Comparison of ENCODE assay signal across 8 mouse cellular contexts in the genomic region with DNA sequence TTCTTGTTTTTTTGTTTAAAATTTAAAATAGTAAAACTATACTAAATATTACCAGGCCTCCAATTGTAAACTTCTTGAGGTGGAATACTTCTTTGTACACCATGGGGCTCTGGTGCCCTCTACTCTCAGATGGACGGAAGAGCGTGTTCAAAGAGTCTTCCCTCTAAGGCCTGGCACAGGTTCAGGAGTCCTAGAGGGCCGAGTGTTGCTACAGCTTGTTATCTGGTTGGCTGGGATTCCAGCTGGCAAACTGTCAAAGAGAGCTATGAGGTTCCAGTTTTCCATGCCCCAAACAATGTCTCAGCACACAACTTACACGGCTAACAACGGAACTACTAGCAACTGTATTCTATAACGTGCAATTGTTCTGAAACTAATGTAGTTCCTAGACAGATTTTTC. TPM values are rescaled to one million over a fixed set of nuclear protein-coding genes. Genes with fewer than 3 reads are reported as not detected.
A peak's percentile ranks its signal among the peaks of the same experiment; 100 is the strongest.
DNase-seq lines count a peak whose midpoint lies in the region.

No protein-coding gene starts in this region.

- intact Hi-C loops in heart, postnatal 25 days (cut with DNase I) = loop anchor here (10.0 kb wide), 1 partner anchor 201 kb away; a partner anchor contains a TSS

- DNase-seq in layer of hippocampus, adult 11-12 months (ENCODE audit: low spot score) = peak; percentile 20
- DNase-seq in layer of hippocampus, adult 9-11 months = no peak
- peak; percentile 54 for DNase-seq in NIH3T3 (ENCODE audit: low read depth)
- peak; percentile 90 to 92 for DNase-seq in cerebellum, postnatal 14 days
- peak; percentile 69 for DNase-seq in heart, postnatal 25 days (ENCODE audit: low spot score)
- peak; percentile 68 for DNase-seq in ovary, postnatal 36 days (ENCODE audit: low spot score)
- DNase-seq in left cerebral cortex, adult 8-10 months (ENCODE audit: low spot score in 2 of 2) = no peak
- DNase-seq in thymus, adult 18-20 months = no peak

RNA-seq across cellular contexts. Expression of a gene that starts 28.8 kb away (rescaled TPM):
- total RNA-seq in heart, postnatal 25 days (2021) = 10 to 100 TPM; 20.3 to 20.6 TPM
- total RNA-seq in left cerebral cortex, adult 8-10 months (2022) = 10 to 100 TPM; 40.4 to 51.3 (median 44.4) TPM

Comparison
In these comparisons a context has a peak if more than half of its experiments do, and no peak if none do; other contexts are left out.
1. DNase-seq: peak in layer of hippocampus, adult 11-12 months (single experiment), NIH3T3 (single experiment), cerebellum, postnatal 14 days (2 of 2), heart, postnatal 25 days (single experiment) and ovary, postnatal 36 days (single experiment); none in layer of hippocampus, adult 9-11 months (single experiment), left cerebral cortex, adult 8-10 months (0 of 2) and thymus, adult 18-20 months (0 of 2).